Mouse (Mus musculus): ENCODE data around the gene Kcnf1. TPM values are rescaled to one million over a fixed set of nuclear protein-coding genes. Genes with fewer than 3 reads are reported as not detected.
"Not testable (repeated sequence)": the region's sequence is repeated elsewhere in the genome, so short reads cannot be mapped to it uniquely, and the experiment has no call there.

Gene Kcnf1
- polyA plus RNA-seq, 1 experiment from 2014 or later = 0.45 TPM

- Histone ChIP-seq H3K4me2 (replicated peaks) (no peak overlapping the region), H3K4me1 (replicated peaks) (no peaks in the 10 kb centered on the region), H3K27ac (no peak overlapping the region), H3K27me3 (replicated peaks) (no peaks in the 10 kb centered on the region), H3K9ac (no peak overlapping the region), H3K36me3 (no peaks in the 10 kb centered on the region), H3K9me3 (no peaks in the 10 kb centered on the region), H3K4me3 (replicated peaks) (no peak overlapping the region)
- WGBS = 71% methylated on average over 7 of the region's 7 CpGs
- ATAC-seq = no peak
Measured at GRCm38 (mm10) chr12:17152840-17153239, 23.8 kb downstream of the Kcnf1 start.

DNA sequence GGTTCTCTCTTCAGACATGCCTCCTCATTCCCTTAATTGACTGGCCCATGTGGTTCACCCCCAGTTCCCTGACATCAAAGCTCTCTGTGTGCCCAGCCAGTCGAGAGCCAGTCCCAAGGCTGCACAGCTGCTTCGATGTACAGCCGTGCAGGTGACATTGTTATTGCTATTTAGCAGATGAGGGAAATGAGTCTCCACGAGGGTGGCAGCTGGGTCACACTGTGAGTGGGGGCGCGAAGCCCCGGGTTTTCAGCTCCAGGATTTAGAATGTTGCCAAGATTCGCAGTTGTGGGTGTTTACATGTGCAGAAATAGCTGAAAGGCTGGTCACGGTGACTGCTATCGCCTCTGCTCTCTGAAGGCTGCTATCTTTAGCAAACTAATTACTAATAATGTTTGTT lies 27.8 kb downstream of the Kcnf1 start:
- Histone ChIP-seq H3K9me3 (no peaks in the 10 kb centered on the region), H3K4me1 (replicated peaks) (no peaks in the 10 kb centered on the region), H3K27me3 (replicated peaks) (no peaks in the 10 kb centered on the region), H3K36me3 (no peaks in the 10 kb centered on the region), H3K9ac (no peak overlapping the region), H3K27ac (no peak overlapping the region), H3K4me3 (replicated peaks) (no peak overlapping the region), H3K4me2 (replicated peaks) (no peak overlapping the region)
- no peak for ATAC-seq
- WGBS = 47% methylated on average over 10 of the region's 10 CpGs

- Histone ChIP-seq H3K4me3 (replicated peaks) (no peak overlapping the region), H3K27me3 (replicated peaks) (no peaks in the 10 kb centered on the region), H3K4me1 (replicated peaks) (no peaks in the 10 kb centered on the region), H3K9ac (no peak overlapping the region), H3K27ac (no peak overlapping the region), H3K9me3 (no peaks in the 10 kb centered on the region), H3K36me3 (no peaks in the 10 kb centered on the region), H3K4me2 (replicated peaks) (no peak overlapping the region)
- ATAC-seq = no peak
- 34% methylated on average over 2 of the region's 2 CpGs for WGBS
Measured at GRCm38 (mm10) chr12:17141791-17142190, 34.9 kb downstream of the Kcnf1 start.

DNA sequence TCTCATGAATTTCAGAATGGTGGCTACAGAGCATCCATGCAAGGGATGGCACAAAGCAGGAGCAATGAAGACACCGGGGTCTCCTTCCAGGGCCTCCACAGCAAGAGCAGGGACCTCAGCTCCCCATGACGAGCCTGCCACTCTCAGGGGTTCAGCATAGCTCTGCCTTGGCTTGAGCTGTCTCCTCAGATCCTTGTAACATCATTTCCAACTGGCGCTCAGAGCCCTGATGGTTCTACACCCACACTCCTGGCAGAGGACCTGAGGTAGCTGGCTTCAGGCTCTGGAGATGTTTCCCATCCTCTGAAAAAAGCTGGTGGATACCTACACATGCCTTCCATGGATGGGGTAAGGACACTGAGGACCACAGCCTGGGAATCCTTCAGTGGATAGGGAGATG lies 36.3 kb downstream of the Kcnf1 start:
- Histone ChIP-seq H3K9me3 (no peaks in the 10 kb centered on the region), H3K4me3 (replicated peaks) (no peak overlapping the region), H3K27me3 (replicated peaks) (no peaks in the 10 kb centered on the region), H3K4me2 (replicated peaks) (no peak overlapping the region), H3K36me3 (no peaks in the 10 kb centered on the region), H3K27ac (no peak overlapping the region), H3K4me1 (replicated peaks) (no peaks in the 10 kb centered on the region), H3K9ac (no peak overlapping the region)
- 78% methylated on average over 3 of the region's 3 CpGs for whole genome bisulfite sequencing
- no peak for ATAC-seq

DNA sequence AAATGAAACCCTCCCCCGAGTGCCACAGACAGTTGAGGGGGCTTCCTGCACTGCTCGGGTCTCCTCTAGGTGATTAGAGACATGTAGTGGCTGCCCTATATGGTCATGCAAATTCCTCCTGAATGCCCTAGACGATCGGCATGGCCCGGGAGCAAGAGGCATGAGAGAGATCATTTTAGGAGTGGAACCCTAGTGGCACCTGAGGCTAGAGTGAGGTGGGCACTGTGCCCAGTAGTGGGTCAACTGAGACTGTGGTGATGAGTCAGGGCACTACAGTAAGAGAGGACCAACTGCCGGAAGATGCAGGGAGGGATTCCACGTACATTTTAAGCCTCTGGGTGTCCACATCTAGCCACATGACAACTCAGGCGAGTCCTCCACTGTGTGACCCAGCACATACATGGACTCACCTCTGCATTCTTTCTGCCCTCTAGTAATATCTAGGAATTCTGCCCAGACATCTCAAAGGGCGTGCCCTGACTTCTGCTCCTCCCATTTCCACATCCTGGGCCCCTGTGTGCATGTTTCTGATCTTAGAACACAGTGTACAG lies 42.1 kb downstream of the Kcnf1 start:
- Histone ChIP-seq H3K9ac (no peak overlapping the region), H3K36me3 (no peaks in the 10 kb centered on the region), H3K4me1 (replicated peaks) (no peaks in the 10 kb centered on the region), H3K9me3 (no peaks in the 10 kb centered on the region), H3K4me3 (replicated peaks) (no peak overlapping the region), H3K27me3 (replicated peaks) (no peaks in the 10 kb centered on the region), H3K27ac (no peak overlapping the region), H3K4me2 (replicated peaks) (no peak overlapping the region)
- 77% methylated on average over 9 of the region's 9 CpGs for WGBS
- no peak for ATAC-seq

- Histone ChIP-seq H3K9me3 (no peaks in the 10 kb centered on the region), H3K9ac (no peak overlapping the region), H3K36me3 (no peaks in the 10 kb centered on the region), H3K27me3 (replicated peaks) (no peaks in the 10 kb centered on the region), H3K4me1 (replicated peaks) (no peaks in the 10 kb centered on the region), H3K27ac (no peak overlapping the region), H3K4me3 (replicated peaks) (no peak overlapping the region), H3K4me2 (replicated peaks) (no peak overlapping the region)
- no peak for ATAC-seq
- WGBS = 73% methylated on average over 8 of the region's 8 CpGs
Measured at GRCm38 (mm10) chr12:17132243-17132642, 44.4 kb downstream of the Kcnf1 start.

- Histone ChIP-seq H3K4me1 (replicated peaks) (no peaks in the 10 kb centered on the region), H3K4me2 (replicated peaks) (no peak overlapping the region), H3K4me3 (replicated peaks) (no peak overlapping the region), H3K27me3 (replicated peaks) (no peaks in the 10 kb centered on the region), H3K9me3 (no peaks in the 10 kb centered on the region), H3K27ac (no peak overlapping the region), H3K36me3 (no peaks in the 10 kb centered on the region), H3K9ac (no peak overlapping the region)
- WGBS = 88% methylated on average over 10 of the region's 10 CpGs
- no peak for ATAC-seq
Measured at GRCm38 (mm10) chr12:17131563-17131962, 45.1 kb downstream of the Kcnf1 start.

DNA sequence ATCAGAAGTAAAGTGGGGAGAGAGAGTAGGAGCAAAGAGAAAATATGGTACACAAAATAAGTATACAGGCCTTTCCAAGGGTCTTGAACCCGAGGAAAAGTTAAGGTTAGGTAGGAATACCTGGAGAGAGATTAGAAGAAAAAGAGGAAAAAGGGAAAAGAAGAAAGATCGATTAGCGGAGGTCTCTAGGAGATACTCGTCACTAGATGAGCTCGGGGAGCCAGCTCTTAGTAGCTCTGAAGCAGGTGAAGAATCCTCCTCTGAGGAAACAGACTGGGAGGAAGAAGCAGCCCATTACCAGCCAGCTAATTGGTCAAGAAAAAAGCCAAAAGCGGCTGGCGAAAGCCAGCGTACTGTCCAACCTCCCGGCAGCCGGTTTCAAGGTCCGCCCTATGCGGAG lies 53.8 kb downstream of the Kcnf1 start:
- H3K36me3 ChIP-seq; H3K9me3 ChIP-seq; H3K27me3 ChIP-seq (replicated peaks); ATAC-seq; H3K4me1 ChIP-seq (replicated peaks); H3K27ac ChIP-seq; H3K4me3 ChIP-seq (replicated peaks); H3K4me2 ChIP-seq (replicated peaks); H3K9ac ChIP-seq: not testable (repeated sequence)
- WGBS = 97% methylated on average over 11 of the region's 12 CpGs

Other genes starting within 250 kb of the Kcnf1 start
- gene Pqlc3, start 176.5 kb downstream of the Kcnf1 start, polyA plus RNA-seq (2015; fragmentation: Nextera tagmentation; extraction: Ambion mirVana) = 10.3 and 12.6 TPM in 2 replicates
- 0.09 and 0.44 TPM in 2 replicates for gene 2410004P03Rik, start 165.2 kb downstream of the Kcnf1 start, polyA plus RNA-seq (2015; fragmentation: Nextera tagmentation; extraction: Ambion mirVana)
- 635 TPM in 2 replicates for gene Pdia6, start 89.7 kb upstream of the Kcnf1 start, polyA plus RNA-seq (2015; fragmentation: Nextera tagmentation; extraction: Ambion mirVana)
- 0.11 TPM in 1 of 2 replicates, not detected in the other for gene Atp6v1c2, start 152.5 kb upstream of the Kcnf1 start, polyA plus RNA-seq (2015; fragmentation: Nextera tagmentation; extraction: Ambion mirVana)
- gene Nol10, start 171.6 kb upstream of the Kcnf1 start, polyA plus RNA-seq (2015; fragmentation: Nextera tagmentation; extraction: Ambion mirVana) = 16.7 and 18.9 TPM in 2 replicates